Comparison of ENCODE assay signal across 30 mouse cellular contexts in genomic region chr11:90034646-90035045, GRCm38 (mm10). TPM values are rescaled to one million over a fixed set of nuclear protein-coding genes. Genes with fewer than 3 reads are reported as not detected.
A peak's percentile ranks its signal among the peaks of the same experiment; 100 is the strongest.
DNase-seq lines count a peak whose midpoint lies in the region; ATAC-seq and TF ChIP-seq lines count a peak whose summit lies in the region.
"Had no signal": no experiment of that assay in that cellular context is flagged by ENCODE, and none has a peak within 500 bp of the region (broad histone marks: within the 10 kb centered on the region; RNA-seq: fewer than 3 reads in every experiment).

No protein-coding gene starts in this region.

- no peaks in the 10 kb centered on the region for H3K36me3 ChIP-seq in heart, embryonic 14.5 days (ENCODE audit: control insufficient read depth, insufficient read depth, low read length)
- no peaks in the 10 kb centered on the region for H3K36me3 ChIP-seq in heart, postnatal 0 days (replicated peaks; ENCODE audit: control insufficient read depth, insufficient read depth, low read length)
- H3K36me3 ChIP-seq in forebrain, postnatal 0 days (ENCODE audit: insufficient read depth), result no peaks in the 10 kb centered on the region
- H3K36me3 ChIP-seq: G1E; liver, embryonic 15.5 days had no signal

- TF ChIP-seq CTCF in heart, postnatal 0 days (IDR thresholded peaks at IDR 0.05; ENCODE audit: low read depth), result no peak
- no peak for TF ChIP-seq CTCF in forebrain, postnatal 0 days (IDR thresholded peaks at IDR 0.05; ENCODE audit: low read depth)

- peaks cover 4 to 21% of the 10 kb centered on the region in 2 experiments for H3K4me1 ChIP-seq in heart, embryonic 14.5 days (ENCODE audit: control insufficient read depth in 2 of 2, insufficient read depth in 2 of 2, low read length in 2 of 2)
- H3K4me1 ChIP-seq in heart, postnatal 0 days (ENCODE audit: control insufficient read depth, insufficient read depth), result peaks cover 10% of the 10 kb centered on the region
- no peaks in the 10 kb centered on the region; the same call in 1 of the 2 replicates for H3K4me1 ChIP-seq in forebrain, postnatal 0 days (ENCODE audit: insufficient read depth)
- H3K4me1 ChIP-seq: liver, embryonic 15.5 days had no signal

- TF ChIP-seq EP300 in heart, postnatal 0 days (IDR thresholded peaks at IDR 0.05; ENCODE audit: low read depth), result no peak

- DNase-seq in heart, adult 8-10 months (ENCODE audit: low spot score), result no peak
- peak; percentile 63 for DNase-seq in heart, postnatal 0 days (ENCODE audit: low spot score)
- DNase-seq in heart, postnatal 14 days, result peak; percentile 36 to 54
- peak; percentile 60 for DNase-seq in lung, postnatal 36 days
- DNase-seq in liver, result no peak
- no peak for DNase-seq in forebrain, postnatal 0 days
- DNase-seq: adrenal gland, postnatal 36 days; B cell, adult 2 months; cerebellum, adult 9-10 months; gastrocnemius, postnatal 25 days; kidney, adult 2 months; kidney, postnatal 10 days; left cerebral cortex, postnatal 4 days; retina, postnatal 1 day; thymus, adult 2 months; thymus, postnatal 4 days had no signal

- intact Hi-C loops in heart, postnatal 14 days (cut with DNase I), result loop anchor here (5.0 kb wide), 2 partner anchors 47 to 63 kb away; no protein-coding TSS in a partner anchor

- H3K9me3 ChIP-seq in heart, embryonic 14.5 days (ENCODE audit: control insufficient read depth, low read length), result peaks cover 4% of the 10 kb centered on the region; the same call in 1 of the 2 replicates
- H3K9me3 ChIP-seq in heart, postnatal 0 days (replicated peaks; ENCODE audit: control insufficient read depth, low read length), result no peaks in the 10 kb centered on the region
- H3K9me3 ChIP-seq in forebrain, postnatal 0 days (ENCODE audit: low read length), result no peaks in the 10 kb centered on the region
- H3K9me3 ChIP-seq: limb, embryonic 15.5 days; liver, embryonic 15.5 days had no signal

- H3K4me3 ChIP-seq in heart, embryonic 14.5 days (ENCODE audit: control insufficient read depth in 1 of 2, insufficient read depth in 1 of 2, low read depth in 1 of 2, low read length in 2 of 2), result no peak overlapping the region
- no peak overlapping the region for H3K4me3 ChIP-seq in heart, postnatal 0 days (ENCODE audit: low read depth, low read length)
- H3K4me3 ChIP-seq in forebrain, postnatal 0 days (ENCODE audit: low read depth, low read length), result no peak overlapping the region
- H3K4me3 ChIP-seq: embryonic facial prominence, embryonic 15.5 days; heart, embryonic 13.5 days; hindbrain, embryonic 13.5 days; left cerebral cortex, adult 2 months; limb, embryonic 15.5 days; liver, embryonic 15.5 days; myocyte; neural tube, embryonic 13.5 days had no signal

- 63% methylated on average over 12 of the region's 12 CpGs for WGBS in heart, embryonic 14.5 days
- WGBS in heart, postnatal 0 days, result 50% methylated on average over 12 of the region's 12 CpGs
- 76% methylated on average over 12 of the region's 12 CpGs for WGBS in forebrain, postnatal 0 days

- ATAC-seq in heart, embryonic 14.5 days (ENCODE audit: insufficient number of reproducible peaks, insufficient read depth, low FRiP score, low read depth), result no peak
- peak; percentile 54 for ATAC-seq in heart, postnatal 0 days (ENCODE audit: insufficient read depth, low read depth)
- ATAC-seq in forebrain, postnatal 0 days, result no peak
- ATAC-seq: forebrain, embryonic 14.5 days; midbrain, embryonic 16.5 days; Patski had no signal

- H3K27me3 ChIP-seq in heart, embryonic 14.5 days (ENCODE audit: control insufficient read depth, insufficient read depth, low read length), result peaks cover 20% of the 10 kb centered on the region
- H3K27me3 ChIP-seq in heart, postnatal 0 days (ENCODE audit: control insufficient read depth, insufficient read depth, low read length), result no peaks in the 10 kb centered on the region
- peaks cover 4% of the 10 kb centered on the region; the same call in 1 of the 2 replicates for H3K27me3 ChIP-seq in forebrain, postnatal 0 days (ENCODE audit: insufficient read depth, low read length)
- H3K27me3 ChIP-seq: embryonic facial prominence, embryonic 15.5 days had no signal

- H3K4me2 ChIP-seq in heart, embryonic 14.5 days (ENCODE audit: low read length), result 0 out of 2 replicates have a peak overlapping the region, but pooled peaks have one; percentile 29
- peak overlapping the region; percentile 26; the same call in 1 of the 2 replicates for H3K4me2 ChIP-seq in heart, postnatal 0 days (ENCODE audit: low read depth, low read length)
- no peak overlapping the region for H3K4me2 ChIP-seq in forebrain, postnatal 0 days (ENCODE audit: low read depth)
- H3K4me2 ChIP-seq: embryonic facial prominence, embryonic 15.5 days; hindbrain, embryonic 13.5 days; limb, embryonic 15.5 days; liver, embryonic 15.5 days; neural tube, embryonic 13.5 days had no signal

- no peak overlapping the region for H3K27ac ChIP-seq in heart, embryonic 14.5 days (replicated peaks in 1 of 2; ENCODE audit: control insufficient read depth in 1 of 2, insufficient read depth in 1 of 2, low read depth in 2 of 2, low read length in 2 of 2)
- H3K27ac ChIP-seq in heart, postnatal 0 days (ENCODE audit: low read depth), result peak overlapping the region; percentile 1; the same call in 1 of the 2 replicates
- no peak overlapping the region for H3K27ac ChIP-seq in forebrain, postnatal 0 days (ENCODE audit: low read depth, low read length)
- H3K27ac ChIP-seq: embryonic facial prominence, embryonic 15.5 days; heart, embryonic 13.5 days; hindbrain, embryonic 13.5 days; left cerebral cortex, adult 2 months; limb, embryonic 15.5 days; liver, embryonic 15.5 days; macrophage; neural tube, embryonic 13.5 days had no signal

- H3K9ac ChIP-seq in heart, embryonic 14.5 days (ENCODE audit: low read length), result no peak overlapping the region
- no peak overlapping the region for H3K9ac ChIP-seq in heart, postnatal 0 days (replicated peaks; ENCODE audit: low read depth, low read length)
- no peak overlapping the region for H3K9ac ChIP-seq in forebrain, postnatal 0 days
- H3K9ac ChIP-seq: embryonic facial prominence, embryonic 15.5 days; heart, embryonic 13.5 days; hindbrain, embryonic 13.5 days; limb, embryonic 15.5 days; liver, embryonic 15.5 days; neural tube, embryonic 13.5 days had no signal

RNA-seq across cellular contexts. Expression of gene Tmem100, which starts 4.5 kb away (rescaled TPM):
- 14.8 and 16.4 TPM in 2 replicates for polyA plus RNA-seq in heart, embryonic 14.5 days (2014; fragmentation: Nextera tagmentation; extraction: Ambion mirVana)
- total RNA-seq in heart, adult 8-10 months (2022), result 10 to 100 TPM in 3 of 4 experiments, 1 to 10 TPM in 1; 8.6 to 12.2 (median 11.6) TPM
- total RNA-seq in heart, postnatal 0 days (2014; rRNA removed; ENCODE audit: low replicate concordance), result 12.6 and 14.6 TPM in 2 replicates
- 16.1 and 18.3 TPM in 2 replicates for polyA plus RNA-seq in heart, postnatal 0 days (2015; fragmentation: Nextera tagmentation; extraction: Ambion mirVana)
- 10 to 100 TPM; 28.2 to 32.1 TPM for total RNA-seq in heart, postnatal 14 days (2021)
- total RNA-seq in forebrain, postnatal 0 days (2014; rRNA removed), result 7.7 and 13.5 TPM in 2 replicates
- polyA plus RNA-seq in forebrain, postnatal 0 days (2015; fragmentation: Nextera tagmentation; extraction: Ambion mirVana), result 8.8 and 11.3 TPM in 2 replicates
- polyA plus RNA-seq: macrophage, myocyte, Patski had no signal

RNA-seq across cellular contexts. Expression of gene Pctp, which starts 32.0 kb away (rescaled TPM):
- polyA plus RNA-seq in heart, embryonic 14.5 days (2014; fragmentation: Nextera tagmentation; extraction: Ambion mirVana), result 6.3 and 6.5 TPM in 2 replicates
- 1 to 10 TPM; 3.5 to 5.1 (median 4.6) TPM for total RNA-seq in heart, adult 8-10 months (2022)
- total RNA-seq in heart, postnatal 0 days (2014; rRNA removed; ENCODE audit: low replicate concordance), result 5.1 and 5.6 TPM in 2 replicates
- polyA plus RNA-seq in heart, postnatal 0 days (2015; fragmentation: Nextera tagmentation; extraction: Ambion mirVana), result 5.7 and 6.5 TPM in 2 replicates
- 1 to 10 TPM; 4.0 to 4.1 TPM for total RNA-seq in heart, postnatal 14 days (2021)
- 0.52 and 0.62 TPM in 2 replicates for total RNA-seq in forebrain, postnatal 0 days (2014; rRNA removed)
- 0.60 and 0.99 TPM in 2 replicates for polyA plus RNA-seq in forebrain, postnatal 0 days (2015; fragmentation: Nextera tagmentation; extraction: Ambion mirVana)

Comparison
In these comparisons a context has a peak if more than half of its experiments do, and no peak if none do; other contexts are left out.
1. DNase-seq: peak in heart, postnatal 0 days (single experiment), heart, postnatal 14 days (2 of 2) and lung, postnatal 36 days (single experiment); none in heart, adult 8-10 months (single experiment), liver (single experiment) and forebrain, postnatal 0 days (single experiment).